ENCODE assay signal across 23 mouse cellular contexts in the genomic region with DNA sequence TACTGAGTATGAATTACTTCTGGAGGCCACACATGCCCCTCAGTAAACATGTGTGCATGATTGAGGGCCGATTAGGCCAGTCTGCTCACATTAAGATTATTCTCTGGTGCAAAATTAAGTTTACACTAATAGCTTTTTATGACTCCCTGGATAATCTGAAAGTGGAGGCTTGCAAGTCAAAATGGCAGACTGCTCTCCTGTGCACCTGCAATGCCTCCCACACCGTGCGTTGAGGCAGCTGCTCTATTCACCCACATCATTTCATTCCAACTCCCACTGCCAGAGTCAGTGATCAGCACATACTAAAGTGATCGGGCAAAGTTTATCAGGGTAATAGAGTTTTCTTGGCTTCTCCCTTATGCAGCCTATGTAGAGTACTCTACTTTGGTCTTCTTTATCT.
A peak's percentile ranks its signal among the peaks of the same experiment; 100 is the strongest.
DNase-seq lines count a peak whose midpoint lies in the region; ATAC-seq and TF ChIP-seq lines count a peak whose summit lies in the region.
"Had no signal": no experiment of that assay in that cellular context is flagged by ENCODE, and none has a peak within 500 bp of the region (broad histone marks: within the 10 kb centered on the region; RNA-seq: fewer than 3 reads in every experiment).

No protein-coding gene starts in this region.

- no peak overlapping the region for H3K4me3 ChIP-seq in neural tube, embryonic 13.5 days
- no peak overlapping the region for H3K4me3 ChIP-seq in neural tube, embryonic 14.5 days (ENCODE audit: low read depth, low read length)
- no peak overlapping the region for H3K4me3 ChIP-seq in neural tube, embryonic 15.5 days (replicated peaks)
- H3K4me3 ChIP-seq in cerebellum, adult 2 months (replicated peaks; ENCODE audit: insufficient read depth, low read depth, low read length): no peak overlapping the region

- WGBS in neural tube, embryonic 13.5 days: 67% methylated on average over 4 of the region's 4 CpGs
- 58% methylated on average over 4 of the region's 4 CpGs for WGBS in neural tube, embryonic 14.5 days
- 49% methylated on average over 4 of the region's 4 CpGs for WGBS in neural tube, embryonic 15.5 days
- 92% methylated on average over 4 of the region's 4 CpGs for WGBS in cerebellum, adult 2 months

- no peaks in the 10 kb centered on the region for H3K4me1 ChIP-seq in neural tube, embryonic 13.5 days (replicated peaks)
- no peaks in the 10 kb centered on the region for H3K4me1 ChIP-seq in neural tube, embryonic 14.5 days (ENCODE audit: control insufficient read depth, insufficient read depth, low read length)
- no peaks in the 10 kb centered on the region for H3K4me1 ChIP-seq in neural tube, embryonic 15.5 days
- no peaks in the 10 kb centered on the region for H3K4me1 ChIP-seq in cerebellum, adult 2 months (ENCODE audit: control insufficient read depth, insufficient read depth, low read length)

- TF ChIP-seq CTCF in cerebellum, adult 2 months (IDR thresholded peaks at IDR 0.05; ENCODE audit: borderline replicate concordance, insufficient read depth, low read depth, low read length): no peak

- H3K27ac ChIP-seq in neural tube, embryonic 13.5 days (replicated peaks): no peak overlapping the region
- no peak overlapping the region for H3K27ac ChIP-seq in neural tube, embryonic 14.5 days (ENCODE audit: low read depth, low read length)
- H3K27ac ChIP-seq in neural tube, embryonic 15.5 days (replicated peaks): no peak overlapping the region
- no peak overlapping the region for H3K27ac ChIP-seq in cerebellum, adult 2 months (ENCODE audit: insufficient read depth, low read length)

- H3K36me3 ChIP-seq in neural tube, embryonic 13.5 days: no peaks in the 10 kb centered on the region
- no peaks in the 10 kb centered on the region for H3K36me3 ChIP-seq in neural tube, embryonic 14.5 days (ENCODE audit: control insufficient read depth, insufficient read depth, low read length)
- H3K36me3 ChIP-seq in neural tube, embryonic 15.5 days: no peaks in the 10 kb centered on the region
- H3K36me3 ChIP-seq: G1E had no signal

- ATAC-seq in neural tube, embryonic 13.5 days (ENCODE audit: low read depth): peak; percentile 32; the same call in 1 of the 2 replicates
- peak; percentile 78; the same call in 1 of the 2 replicates for ATAC-seq in neural tube, embryonic 14.5 days (ENCODE audit: low read depth)
- peak; percentile 66 for ATAC-seq in neural tube, embryonic 15.5 days (ENCODE audit: low FRiP score)
- ATAC-seq: activated CD4-positive, CD25-positive, alpha-beta regulatory T cell, adult 4 months; CD4-positive, CD25-positive, alpha-beta regulatory T cell, adult 4 months; Patski had no signal

- no peak for DNase-seq in neural tube, embryonic 10.5 days (ENCODE audit: extremely low spot score, low spot score)
- DNase-seq in brain, adult 2 months (ENCODE audit: low read depth, low spot score): peak; percentile 15
- no peak for DNase-seq in left cerebral cortex, adult 11 months (ENCODE audit: low spot score)
- DNase-seq in kidney, adult 9 months: no peak
- DNase-seq in cerebellum, adult 2 months: no peak
- DNase-seq: adrenal gland, adult 2 months; adrenal gland, adult 8-10 months; adrenal gland, postnatal 10 days; adrenal gland, postnatal 14 days; adrenal gland, postnatal 25 days; adrenal gland, postnatal 36 days; B cell, adult 2 months; cerebellum, adult 11 months; cerebellum, adult 11-12 months; cerebellum, adult 18-20 months had no signal

- H3K27me3 ChIP-seq in neural tube, embryonic 13.5 days: no peaks in the 10 kb centered on the region
- H3K27me3 ChIP-seq in neural tube, embryonic 14.5 days (ENCODE audit: control insufficient read depth, insufficient read depth, low read length): no peaks in the 10 kb centered on the region
- no peaks in the 10 kb centered on the region for H3K27me3 ChIP-seq in neural tube, embryonic 15.5 days (replicated peaks)
- H3K27me3 ChIP-seq in cerebellum, adult 2 months (ENCODE audit: control insufficient read depth, insufficient read depth, low read length): no peaks in the 10 kb centered on the region
- H3K27me3 ChIP-seq: CH12.LX had no signal

- TF ChIP-seq POLR2A in cerebellum, adult 2 months (IDR thresholded peaks at IDR 0.05; ENCODE audit: borderline replicate concordance, insufficient read depth, low read length): no peak

- H3K9me3 ChIP-seq in neural tube, embryonic 13.5 days: no peaks in the 10 kb centered on the region
- no peaks in the 10 kb centered on the region for H3K9me3 ChIP-seq in neural tube, embryonic 14.5 days (ENCODE audit: control insufficient read depth, low read length)
- H3K9me3 ChIP-seq in neural tube, embryonic 15.5 days (replicated peaks): no peaks in the 10 kb centered on the region

- H3K4me2 ChIP-seq in neural tube, embryonic 13.5 days: no peak overlapping the region
- no peak overlapping the region for H3K4me2 ChIP-seq in neural tube, embryonic 14.5 days (ENCODE audit: low read depth, low read length)
- no peak overlapping the region for H3K4me2 ChIP-seq in neural tube, embryonic 15.5 days

- no peak overlapping the region for H3K9ac ChIP-seq in neural tube, embryonic 13.5 days
- no peak overlapping the region for H3K9ac ChIP-seq in neural tube, embryonic 14.5 days (replicated peaks; ENCODE audit: low read depth, low read length)
- H3K9ac ChIP-seq in neural tube, embryonic 15.5 days (replicated peaks): no peak overlapping the region
